Mouse (Mus musculus): ENCODE measurements around the gene Slc16a14.

DNA sequence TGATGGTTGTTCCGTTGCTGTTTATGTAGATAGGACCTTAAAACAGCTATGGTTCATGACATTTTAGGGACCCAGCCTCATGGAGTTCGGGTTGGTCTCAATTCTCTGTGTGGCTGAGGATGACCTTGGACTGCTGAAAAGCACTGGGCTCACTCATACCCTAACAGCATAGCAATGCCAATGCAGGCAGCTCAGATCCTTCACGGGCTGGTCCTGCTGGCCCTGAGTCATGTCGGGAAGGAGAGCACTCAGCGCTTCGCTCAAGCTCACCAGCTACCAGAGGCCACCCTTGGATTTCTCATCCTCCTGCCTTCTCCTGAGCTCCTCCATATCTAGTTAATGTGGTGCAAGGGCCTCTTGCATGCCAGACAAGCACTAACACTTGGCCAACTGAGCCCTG is 35.8 kb downstream of the Slc16a14 start:
- TF ChIP-seq EP300 (IDR thresholded peaks at IDR 0.05; ENCODE audit: low read length), result no peak
- TF ChIP-seq POLR2A (IDR thresholded peaks at IDR 0.05; ENCODE audit: low read depth, low read length), result no peak
- no peak for TF ChIP-seq TCF12 (IDR thresholded peaks at IDR 0.05; ENCODE audit: low read depth, low read length)
- no peak for TF ChIP-seq JUN (IDR thresholded peaks at IDR 0.05; ENCODE audit: insufficient read depth, low read depth, low read length)

Measured in CH12.LX (cell line).